Mouse (Mus musculus) midbrain, postnatal 0 days (tissue): Measurements from ENCODE around the gene Cmtm7. TPM values are rescaled to one million over a fixed set of nuclear protein-coding genes. Genes with fewer than 3 reads are reported as not detected.

Experiments
- ATAC-seq: fragments of 200-750 bp; cut with Nextera tagmentation; 2 replicates; pipeline ENCODE4 v1.8.0; 2017; ENCODE audit warnings: moderate number of reproducible peaks, mild to moderate bottlenecking, moderate TSS enrichment, moderate library complexity; ENCODE audit not compliant: low FRiP score
- DNase-seq: peaks from one replicate; pipeline ENCODE4 v3.0.0-alpha.2; 2015; ENCODE audit warnings: low spot score
- H3K27ac ChIP-seq: fragments of 300-500 bp; sonication (generic); 2 replicates; pipeline ENCODE4 v1.5.1; 2014; ENCODE audit warnings: low read depth, mild to moderate bottlenecking, low read length, mixed read lengths
- H3K27me3 ChIP-seq: fragments of 300-500 bp; sonication (generic); 2 replicates; pipeline ENCODE4 v1.6.1; 2014; ENCODE audit warnings: low read length, control low read depth, mixed read lengths; ENCODE audit not compliant: insufficient read depth
- H3K36me3 ChIP-seq: fragments of 300-500 bp; sonication (generic); 2 replicates; pipeline ENCODE4 v1.6.1; 2014; ENCODE audit warnings: low read length, control low read depth, mixed read lengths; ENCODE audit not compliant: insufficient read depth
- H3K4me1 ChIP-seq: fragments of 300-500 bp; sonication (generic); 2 replicates; pipeline ENCODE4 v1.6.1; 2014; ENCODE audit warnings: mild to moderate bottlenecking, control low read depth, antibody characterized with exemption, low read length, mixed read lengths; ENCODE audit not compliant: insufficient read depth
- H3K4me2 ChIP-seq: fragments of 300-500 bp; sonication (generic); 2 replicates; pipeline ENCODE4 v1.6.1; 2014; ENCODE audit warnings: low read depth, mild to moderate bottlenecking, low read length, mixed read lengths; ENCODE audit not compliant: poor library complexity, severe bottlenecking
- H3K4me3 ChIP-seq: fragments of 300-500 bp; sonication (generic); 2 replicates; pipeline ENCODE4 v1.5.1; 2014; ENCODE audit warnings: low read depth, mild to moderate bottlenecking, low read length, moderate library complexity
- H3K9ac ChIP-seq: fragments of 300-500 bp; sonication (generic); replicated peaks from 2 replicates; pipeline ENCODE4 v1.6.1; 2014; ENCODE audit warnings: mild to moderate bottlenecking, low read length, moderate library complexity, mixed read lengths; ENCODE audit not compliant: poor library complexity, severe bottlenecking
- H3K9me3 ChIP-seq: fragments of 300-500 bp; sonication (generic); 2 replicates; pipeline ENCODE4 v1.6.1; 2016; ENCODE audit warnings: low read length, control low read depth
- CTCF ChIP-seq: IDR thresholded peaks from 2 replicates; pipeline ENCODE4 v1.5.1; 2016; ENCODE audit warnings: antibody characterized with exemption, mild to moderate bottlenecking
- WGBS: fragments of 180-500 bp; shearing (Covaris S2); extraction: QIAGEN DNeasy Blood & Tissue Kit; methylation state at CpG from one replicate; pipeline ENCODE4 v1.1.7; 2014; 5-methylcytosine and 5-hydroxymethylcytosine counted together
- polyA plus RNA-seq: library from polyadenylated mRNA; unstranded; fragments of >200 nt; fragmentation: Nextera tagmentation; extraction: Ambion mirVana; gene quantifications from 2 replicates; pipeline ENCODE4 v1.2.1, GENCODE M21; 2015
- total RNA-seq: library from RNA; depleted of rRNA; stranded (reverse); fragments of >200 nt; gene quantifications from 2 replicates; pipeline ENCODE4 v1.2.3, GENCODE M21; 2014

The Cmtm7 gene
- total and polyA plus RNA-seq, 2 experiments from 2014 or later: 8.0 to 15.6 TPM

- H3K27me3 ChIP-seq: no peaks in the 10 kb centered on the region
- H3K4me1 ChIP-seq: no peaks in the 10 kb centered on the region
- ATAC-seq: no peak
- H3K9me3 ChIP-seq: no peaks in the 10 kb centered on the region
- TF ChIP-seq CTCF: no peak
- H3K4me3 ChIP-seq: no peak overlapping the region
- no peak overlapping the region for H3K9ac ChIP-seq
- no peak overlapping the region for H3K27ac ChIP-seq
- WGBS: 72% methylated on average over 11 of the region's 11 CpGs
- no peak for DNase-seq
- H3K4me2 ChIP-seq: no peak overlapping the region
- no peaks in the 10 kb centered on the region for H3K36me3 ChIP-seq
Measured at GRCm38 (mm10) chr9:114810837-114811236, 29.2 kb upstream of the Cmtm7 start.

GRCm38 (mm10) chr9:114808671-114809070, 27.0 kb upstream of the Cmtm7 start:
- Histone ChIP-seq H3K36me3 (no peaks in the 10 kb centered on the region), H3K4me3 (no peak overlapping the region), H3K9me3 (no peaks in the 10 kb centered on the region), H3K4me2 (no peak overlapping the region), H3K27ac (no peak overlapping the region), H3K27me3 (no peaks in the 10 kb centered on the region), H3K9ac (no peak overlapping the region), H3K4me1 (no peaks in the 10 kb centered on the region)
- TF ChIP-seq CTCF: no peak
- ATAC-seq (no peak), DNase-seq (no peak)
- WGBS: 94% methylated on average over 5 of the region's 5 CpGs

- no peak overlapping the region for H3K9ac ChIP-seq
- H3K36me3 ChIP-seq: no peaks in the 10 kb centered on the region
- no peak for DNase-seq
- no peak overlapping the region for H3K27ac ChIP-seq
- H3K4me3 ChIP-seq: no peak overlapping the region
- no peak for ATAC-seq
- H3K4me2 ChIP-seq: no peak overlapping the region
- WGBS: 66% methylated on average over 8 of the region's 8 CpGs
- H3K4me1 ChIP-seq: no peaks in the 10 kb centered on the region
- no peaks in the 10 kb centered on the region for H3K9me3 ChIP-seq
- no peaks in the 10 kb centered on the region for H3K27me3 ChIP-seq
- no peak; the same call in 1 of the 2 replicates for TF ChIP-seq CTCF
Measured at GRCm38 (mm10) chr9:114807261-114807660, 25.6 kb upstream of the Cmtm7 start.

GRCm38 (mm10) chr9:114805151-114805671, 23.6 kb upstream of the Cmtm7 start:
- no peak for ATAC-seq
- DNase-seq: peak; percentile 51
- 64% methylated on average over 19 of the region's 19 CpGs for WGBS
- H3K4me1 ChIP-seq: no peaks in the 10 kb centered on the region
- no peaks in the 10 kb centered on the region for H3K9me3 ChIP-seq
- no peak overlapping the region for H3K4me2 ChIP-seq
- no peak overlapping the region for H3K4me3 ChIP-seq
- no peak overlapping the region for H3K9ac ChIP-seq
- no peaks in the 10 kb centered on the region for H3K36me3 ChIP-seq
- no peak for TF ChIP-seq CTCF
- H3K27me3 ChIP-seq: no peaks in the 10 kb centered on the region
- no peak overlapping the region for H3K27ac ChIP-seq

GRCm38 (mm10) chr9:114802191-114802590, 20.5 kb upstream of the Cmtm7 start:
- Histone ChIP-seq H3K4me2 (no peak overlapping the region), H3K27me3 (no peaks in the 10 kb centered on the region), H3K4me3 (no peak overlapping the region), H3K4me1 (no peaks in the 10 kb centered on the region), H3K9me3 (no peaks in the 10 kb centered on the region), H3K36me3 (no peaks in the 10 kb centered on the region), H3K27ac (no peak overlapping the region), H3K9ac (no peak overlapping the region)
- 82% methylated on average over 1 of the region's 1 CpGs for WGBS
- no peak for TF ChIP-seq CTCF
- no peak for ATAC-seq
- no peak for DNase-seq

GRCm38 (mm10) chr9:114801301-114801700, 19.6 kb upstream of the Cmtm7 start:
- Histone ChIP-seq H3K4me2 (no peak overlapping the region), H3K4me1 (no peaks in the 10 kb centered on the region), H3K36me3 (no peaks in the 10 kb centered on the region), H3K9me3 (no peaks in the 10 kb centered on the region), H3K27me3 (no peaks in the 10 kb centered on the region), H3K27ac (no peak overlapping the region), H3K4me3 (no peak overlapping the region), H3K9ac (no peak overlapping the region)
- TF ChIP-seq CTCF: no peak
- no peak for DNase-seq
- 36% methylated on average over 15 of the region's 15 CpGs for WGBS
- ATAC-seq: no peak
